Mouse (Mus musculus) spleen, adult 12 weeks (tissue): ENCODE measurements around the gene Snx22.
A peak's percentile ranks its signal among the peaks of the same experiment; 100 is the strongest.

Experiments used
- DNase-seq: peaks from one replicate; pipeline ENCODE4 v3.0.0; 2022; ENCODE audit warnings: low spot score

The Snx22 gene

GRCm38 (mm10) chr9:66068971-66069391 is 538 bp downstream of the Snx22 start:
- DNase-seq, result peak; percentile 49

- DNase-seq, result no peak
Observed at GRCm38 (mm10) chr9:66068056-66068455, 1.5 kb downstream of the Snx22 start.

DNA sequence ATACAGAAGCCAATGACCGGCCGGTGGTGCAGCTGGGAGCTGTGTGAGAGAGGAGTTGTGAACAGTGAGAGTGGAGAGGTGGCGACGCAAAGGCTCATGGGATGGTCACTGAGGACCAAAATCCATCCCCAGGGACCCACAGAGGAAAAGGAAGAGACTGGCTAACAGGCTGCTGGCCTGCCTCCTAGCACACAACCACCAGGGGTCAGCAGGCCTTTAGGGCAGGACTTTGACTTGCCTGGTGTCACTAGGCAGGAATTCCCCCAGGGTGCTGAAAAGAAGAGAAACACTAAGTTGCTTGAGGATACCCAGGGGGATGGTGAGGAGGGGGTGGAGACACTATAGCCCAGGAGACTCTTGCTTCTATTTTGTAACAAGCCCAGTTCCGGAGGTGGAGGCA is 2.0 kb downstream of the Snx22 start:
- peak; percentile 35 for DNase-seq

DNA sequence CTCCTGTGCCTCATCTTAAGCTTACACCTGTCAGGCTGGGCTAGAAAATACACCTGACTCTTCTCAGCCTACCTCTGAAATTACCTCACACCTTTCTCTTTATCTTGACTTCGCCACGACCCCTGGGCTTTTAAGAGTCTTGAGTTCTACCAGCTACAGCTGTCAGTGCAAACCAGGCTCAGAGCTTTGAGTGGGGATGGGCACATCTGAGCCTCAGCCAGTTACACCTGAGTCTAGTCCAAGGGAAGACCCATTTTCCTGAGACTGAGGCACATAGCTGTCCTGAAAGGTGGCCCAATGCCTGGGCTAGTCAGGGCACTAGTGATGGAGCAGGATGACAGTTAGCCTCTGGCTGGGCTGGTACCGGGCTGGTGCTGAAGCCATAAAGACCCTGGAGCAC is 2.7 kb downstream of the Snx22 start:
- no peak for DNase-seq

DNA sequence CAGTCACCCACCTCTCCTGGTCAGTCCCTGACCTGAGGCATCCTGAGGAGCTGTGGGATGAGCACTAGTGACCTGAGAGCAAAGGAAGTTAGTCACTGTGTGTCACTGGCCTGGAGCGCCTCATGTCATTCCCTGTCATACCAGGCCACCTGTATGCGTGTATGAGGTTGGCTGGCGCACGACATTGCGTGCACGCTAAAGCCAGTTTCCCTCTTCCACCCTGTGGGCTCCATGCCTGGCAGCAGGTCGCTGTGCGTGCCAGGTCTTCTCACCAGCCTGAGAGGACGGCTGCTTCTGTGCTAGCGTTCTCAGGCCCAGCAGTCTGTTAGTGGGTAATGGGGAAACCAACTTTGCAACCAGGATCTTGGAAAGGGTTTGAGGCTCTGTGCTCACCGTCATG is 5.2 kb downstream of the Snx22 start:
- no peak for DNase-seq

- DNase-seq, result no peak
Observed at GRCm38 (mm10) chr9:66063446-66063845, 6.1 kb downstream of the Snx22 start.

- DNase-seq, result no peak
Observed at GRCm38 (mm10) chr9:66061656-66062055, 7.9 kb downstream of the Snx22 start.

GRCm38 (mm10) chr9:66060986-66061385 is 8.5 kb downstream of the Snx22 start:
- DNase-seq, result no peak

GRCm38 (mm10) chr9:66060308-66060647 is 9.2 kb downstream of the Snx22 start:
- DNase-seq, result no peak

- DNase-seq, result peak; percentile 97
Observed at GRCm38 (mm10) chr9:66059583-66060307, 9.8 kb downstream of the Snx22 start, which contains the start of gene Ppib. Gene Ppib (plus strand): TSS chr9:66060222.

GRCm38 (mm10) chr9:66053620-66054019 is 15.9 kb downstream of the Snx22 start:
- DNase-seq, result no peak

DNA sequence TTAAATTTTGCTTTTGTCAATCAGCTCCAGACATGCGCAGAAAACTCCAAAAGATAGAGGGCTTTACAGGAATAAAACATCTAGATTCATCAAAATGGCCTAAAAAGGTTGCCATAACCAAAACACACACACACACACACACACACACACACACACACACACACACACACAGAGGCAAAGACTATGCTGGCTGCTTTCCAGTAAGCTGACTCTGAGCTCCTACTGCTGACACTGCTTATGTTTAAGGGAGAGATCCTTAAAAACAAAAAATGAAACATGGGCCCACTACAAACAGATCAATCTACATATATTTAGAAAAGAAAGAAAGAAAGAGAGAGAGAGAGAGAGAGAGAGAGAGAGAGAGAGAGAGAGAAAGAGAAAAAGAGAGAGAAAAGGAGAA is 16.8 kb downstream of the Snx22 start:
- DNase-seq, result no peak

DNA sequence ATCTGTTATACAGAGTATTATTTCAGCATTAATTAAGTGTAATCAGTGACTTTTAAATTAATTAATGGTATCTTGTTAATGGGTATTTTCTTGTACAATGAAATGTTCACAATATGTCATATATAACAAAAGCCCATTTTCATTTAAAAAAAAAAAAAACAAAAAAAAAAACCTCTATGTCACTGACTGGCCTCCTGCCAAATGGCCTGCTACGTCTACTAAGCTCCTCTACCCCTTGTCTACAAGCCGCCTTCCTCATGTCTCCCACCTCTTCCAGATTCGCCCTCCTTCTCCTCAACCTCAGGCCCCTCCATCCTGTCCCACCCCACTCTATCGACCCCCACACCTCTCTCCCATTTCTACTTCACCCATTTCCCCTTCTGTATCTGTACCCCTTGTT is 18.0 kb downstream of the Snx22 start:
- no peak for DNase-seq

GRCm38 (mm10) chr9:66049931-66050601 is 19.5 kb downstream of the Snx22 start:
- no peak for DNase-seq

GRCm38 (mm10) chr9:66043241-66043640 is 26.3 kb downstream of the Snx22 start:
- no peak for DNase-seq

DNA sequence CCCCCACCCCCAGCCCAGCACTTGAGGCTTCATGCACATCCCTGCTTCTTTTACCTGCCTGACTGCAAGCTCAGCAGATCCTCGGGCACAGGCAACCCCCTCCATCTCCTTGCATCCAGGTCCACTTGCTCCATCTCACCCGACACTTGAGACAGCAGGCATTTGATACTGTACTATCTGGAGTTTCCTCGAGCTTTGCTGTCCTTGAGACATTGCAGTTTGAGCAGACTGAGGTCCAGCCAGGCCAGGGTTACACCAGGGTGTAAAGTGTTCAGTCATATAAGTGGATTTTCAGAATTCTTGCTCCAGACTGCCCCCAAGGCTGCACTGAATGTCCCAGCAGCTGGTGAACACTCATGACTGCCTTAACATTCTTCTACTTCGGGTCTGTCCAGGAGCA is 27.2 kb downstream of the Snx22 start:
- no peak for DNase-seq

- DNase-seq, result no peak
Observed at GRCm38 (mm10) chr9:66040801-66041200, 28.7 kb downstream of the Snx22 start.

GRCm38 (mm10) chr9:66039290-66039689 is 30.2 kb downstream of the Snx22 start:
- DNase-seq, result no peak

GRCm38 (mm10) chr9:66038581-66038980 is 30.9 kb downstream of the Snx22 start:
- DNase-seq, result no peak

GRCm38 (mm10) chr9:66038082-66038481 is 31.4 kb downstream of the Snx22 start:
- DNase-seq, result no peak

GRCm38 (mm10) chr9:66020601-66021000 is 48.9 kb downstream of the Snx22 start:
- no peak for DNase-seq
